Mouse (Mus musculus): ENCODE data around the gene Fnbp1l. TPM values are rescaled to one million over a fixed set of nuclear protein-coding genes. Genes with fewer than 3 reads are reported as not detected.

Fnbp1l gene
- polyA plus RNA-seq, 1 experiment from 2014 or later, result 84.7 TPM

DNA sequence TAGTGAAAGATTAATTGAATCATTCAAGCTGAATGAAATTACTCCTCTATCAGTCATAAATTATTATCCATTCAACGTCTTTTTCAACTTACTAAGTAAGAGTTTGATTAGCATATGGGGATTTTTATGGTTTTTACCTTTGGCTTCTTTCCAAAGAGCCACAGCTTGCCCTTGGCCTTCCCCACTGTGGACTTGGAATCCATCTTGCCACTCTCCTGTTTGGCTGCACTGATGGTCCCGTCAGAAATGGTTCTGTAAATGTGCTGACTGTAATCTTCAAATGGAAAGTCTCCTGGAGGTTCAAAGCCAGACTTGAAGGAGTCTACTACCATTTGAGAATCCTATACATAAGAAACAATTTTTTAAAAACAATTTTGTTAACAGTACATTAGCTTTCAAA is 61.7 kb downstream of the Fnbp1l start:
- Histone ChIP-seq H3K4me2 (replicated peaks; ENCODE audit: low read depth, low read length) (no peak overlapping the region), H3K9ac (replicated peaks; ENCODE audit: low read depth, low read length) (no peak overlapping the region)
- whole genome bisulfite sequencing, result 54% methylated on average over 2 of the region's 2 CpGs

DNA sequence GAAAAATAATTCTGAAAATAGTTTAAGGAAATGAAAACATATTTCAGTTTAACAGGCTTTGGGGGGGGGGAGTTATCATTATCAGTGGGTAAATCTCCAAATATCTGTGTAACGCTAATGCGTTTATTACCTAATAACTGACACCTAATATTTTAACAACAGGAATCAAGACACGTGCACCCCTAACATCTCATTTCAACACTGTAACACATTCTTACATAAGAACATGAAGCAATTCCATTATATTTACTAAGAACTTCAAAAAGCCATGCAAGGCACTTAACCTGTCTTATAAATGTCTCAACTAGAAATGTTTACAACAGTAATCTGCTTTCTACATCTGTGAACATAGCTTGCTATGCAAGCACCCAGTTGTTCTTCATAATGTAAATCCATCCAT is 68.3 kb downstream of the Fnbp1l start:
- 95% methylated on average over 3 of the region's 3 CpGs for WGBS

More for the DNA sequence above, 61.7 kb downstream of the Fnbp1l start:
- ATAC-seq (ENCODE audit: insufficient number of reproducible peaks, insufficient read depth, low FRiP score, low read depth), result no peak
- Histone ChIP-seq H3K27me3 (ENCODE audit: control insufficient read depth, insufficient read depth, low read length) (no peaks in the 10 kb centered on the region), H3K9me3 (ENCODE audit: control insufficient read depth, low read depth, low read length) (no peaks in the 10 kb centered on the region), H3K4me3 (ENCODE audit: low read depth, low read length) (no peak overlapping the region), H3K27ac (ENCODE audit: low read length) (no peak overlapping the region), H3K36me3 (ENCODE audit: control insufficient read depth, insufficient read depth, low read length) (peaks cover 16% of the 10 kb centered on the region), H3K4me1 (ENCODE audit: control insufficient read depth, insufficient read depth, low read length) (no peaks in the 10 kb centered on the region)

DNA sequence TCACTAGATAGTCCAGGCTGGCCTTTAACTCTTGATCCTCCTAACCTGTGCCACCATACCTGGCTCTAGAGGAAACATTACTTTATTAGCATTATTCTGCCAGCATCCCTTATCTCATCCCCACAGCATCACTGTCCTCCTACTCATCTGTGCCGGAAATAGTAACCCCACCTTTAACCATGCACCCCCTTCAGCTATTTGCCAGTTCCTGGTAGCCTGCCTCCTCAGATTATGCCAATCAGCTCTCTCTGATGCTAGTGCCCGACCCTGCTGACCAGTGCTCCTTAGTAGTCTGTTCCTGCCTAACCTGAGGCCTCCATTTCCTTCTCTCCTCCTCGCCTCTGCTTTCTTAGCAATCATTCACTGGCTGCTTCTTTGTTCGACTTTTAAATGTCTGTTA is 72.0 kb downstream of the Fnbp1l start:
- Histone ChIP-seq H3K4me3 (ENCODE audit: low read depth, low read length) (no peak overlapping the region), H3K4me1 (ENCODE audit: control insufficient read depth, insufficient read depth, low read length) (no peaks in the 10 kb centered on the region), H3K27me3 (ENCODE audit: control insufficient read depth, insufficient read depth, low read length) (no peaks in the 10 kb centered on the region), H3K4me2 (replicated peaks; ENCODE audit: low read depth, low read length) (no peak overlapping the region), H3K36me3 (ENCODE audit: control insufficient read depth, insufficient read depth, low read length) (peaks cover 20% of the 10 kb centered on the region), H3K9ac (replicated peaks; ENCODE audit: low read depth, low read length) (no peak overlapping the region), H3K27ac (ENCODE audit: low read length) (no peak overlapping the region), H3K9me3 (ENCODE audit: control insufficient read depth, low read depth, low read length) (no peaks in the 10 kb centered on the region)
- ATAC-seq (ENCODE audit: insufficient number of reproducible peaks, insufficient read depth, low FRiP score, low read depth), result no peak
- 74% methylated on average over 4 of the region's 4 CpGs for WGBS

More for the DNA sequence above, 68.3 kb downstream of the Fnbp1l start:
- Histone ChIP-seq H3K4me2 (replicated peaks; ENCODE audit: low read depth, low read length) (no peak overlapping the region), H3K9me3 (ENCODE audit: control insufficient read depth, low read depth, low read length) (no peaks in the 10 kb centered on the region), H3K27ac (ENCODE audit: low read length) (no peak overlapping the region), H3K9ac (replicated peaks; ENCODE audit: low read depth, low read length) (no peak overlapping the region), H3K36me3 (ENCODE audit: control insufficient read depth, insufficient read depth, low read length) (peaks cover 11% of the 10 kb centered on the region), H3K4me3 (ENCODE audit: low read depth, low read length) (no peak overlapping the region), H3K4me1 (ENCODE audit: control insufficient read depth, insufficient read depth, low read length) (no peaks in the 10 kb centered on the region), H3K27me3 (ENCODE audit: control insufficient read depth, insufficient read depth, low read length) (no peaks in the 10 kb centered on the region)
- ATAC-seq (ENCODE audit: insufficient number of reproducible peaks, insufficient read depth, low FRiP score, low read depth), result no peak

DNA sequence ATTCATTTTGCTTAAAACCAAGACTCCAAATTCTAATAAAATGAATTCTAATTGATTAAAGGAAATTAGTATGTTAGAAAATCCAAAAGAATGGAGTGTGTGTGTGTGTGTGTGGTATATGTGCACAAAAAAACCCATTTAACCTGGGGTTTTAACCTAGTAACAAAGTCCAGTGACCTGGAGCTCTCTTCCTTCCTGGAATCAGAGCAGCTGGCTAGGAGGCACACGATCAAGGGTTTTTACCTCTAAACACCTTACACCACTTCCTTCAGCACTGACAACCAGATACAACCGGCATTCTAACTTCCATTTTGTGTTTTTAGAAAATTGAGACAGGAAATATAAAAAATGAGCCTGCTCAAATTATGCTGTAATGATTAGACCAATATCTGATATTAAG is 74.2 kb downstream of the Fnbp1l start:
- no peak for ATAC-seq (ENCODE audit: insufficient number of reproducible peaks, insufficient read depth, low FRiP score, low read depth)
- Histone ChIP-seq H3K36me3 (ENCODE audit: control insufficient read depth, insufficient read depth, low read length) (peaks cover 40% of the 10 kb centered on the region), H3K4me3 (ENCODE audit: low read depth, low read length) (no peak overlapping the region), H3K27ac (ENCODE audit: low read length) (no peak overlapping the region), H3K9me3 (ENCODE audit: control insufficient read depth, low read depth, low read length) (no peaks in the 10 kb centered on the region), H3K9ac (replicated peaks; ENCODE audit: low read depth, low read length) (no peak overlapping the region), H3K4me2 (replicated peaks; ENCODE audit: low read depth, low read length) (no peak overlapping the region), H3K4me1 (ENCODE audit: control insufficient read depth, insufficient read depth, low read length) (no peaks in the 10 kb centered on the region), H3K27me3 (ENCODE audit: control insufficient read depth, insufficient read depth, low read length) (no peaks in the 10 kb centered on the region)
- WGBS, result 89% methylated on average over 2 of the region's 2 CpGs

DNA sequence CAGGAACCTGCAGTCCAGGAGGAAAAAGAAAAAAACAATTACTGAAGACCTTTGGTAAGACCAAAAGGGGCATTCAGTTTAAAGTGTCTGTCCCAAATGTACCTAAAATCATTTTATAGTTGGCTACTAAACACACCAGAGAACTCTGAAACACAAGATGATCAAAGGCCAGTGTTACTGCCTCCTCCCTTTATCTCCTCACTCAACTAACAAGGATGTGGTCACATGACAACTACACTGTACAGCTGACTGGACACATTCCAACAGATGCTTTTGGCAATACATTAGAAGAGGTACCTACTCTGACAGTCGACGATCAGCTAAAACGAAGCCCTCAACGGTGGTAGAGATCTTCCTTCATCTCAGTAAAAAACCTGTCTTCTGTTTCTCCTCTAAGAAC is 78.6 kb downstream of the Fnbp1l start:
- Histone ChIP-seq H3K4me3 (ENCODE audit: low read depth, low read length) (no peak overlapping the region), H3K9ac (replicated peaks; ENCODE audit: low read depth, low read length) (no peak overlapping the region), H3K4me1 (ENCODE audit: control insufficient read depth, insufficient read depth, low read length) (no peaks in the 10 kb centered on the region), H3K36me3 (ENCODE audit: control insufficient read depth, insufficient read depth, low read length) (peaks cover 54% of the 10 kb centered on the region), H3K27ac (ENCODE audit: low read length) (no peak overlapping the region), H3K27me3 (ENCODE audit: control insufficient read depth, insufficient read depth, low read length) (no peaks in the 10 kb centered on the region), H3K4me2 (replicated peaks; ENCODE audit: low read depth, low read length) (no peak overlapping the region), H3K9me3 (ENCODE audit: control insufficient read depth, low read depth, low read length) (no peaks in the 10 kb centered on the region)
- 78% methylated on average over 4 of the region's 4 CpGs for WGBS
- ATAC-seq (ENCODE audit: insufficient number of reproducible peaks, insufficient read depth, low FRiP score, low read depth), result no peak

DNA sequence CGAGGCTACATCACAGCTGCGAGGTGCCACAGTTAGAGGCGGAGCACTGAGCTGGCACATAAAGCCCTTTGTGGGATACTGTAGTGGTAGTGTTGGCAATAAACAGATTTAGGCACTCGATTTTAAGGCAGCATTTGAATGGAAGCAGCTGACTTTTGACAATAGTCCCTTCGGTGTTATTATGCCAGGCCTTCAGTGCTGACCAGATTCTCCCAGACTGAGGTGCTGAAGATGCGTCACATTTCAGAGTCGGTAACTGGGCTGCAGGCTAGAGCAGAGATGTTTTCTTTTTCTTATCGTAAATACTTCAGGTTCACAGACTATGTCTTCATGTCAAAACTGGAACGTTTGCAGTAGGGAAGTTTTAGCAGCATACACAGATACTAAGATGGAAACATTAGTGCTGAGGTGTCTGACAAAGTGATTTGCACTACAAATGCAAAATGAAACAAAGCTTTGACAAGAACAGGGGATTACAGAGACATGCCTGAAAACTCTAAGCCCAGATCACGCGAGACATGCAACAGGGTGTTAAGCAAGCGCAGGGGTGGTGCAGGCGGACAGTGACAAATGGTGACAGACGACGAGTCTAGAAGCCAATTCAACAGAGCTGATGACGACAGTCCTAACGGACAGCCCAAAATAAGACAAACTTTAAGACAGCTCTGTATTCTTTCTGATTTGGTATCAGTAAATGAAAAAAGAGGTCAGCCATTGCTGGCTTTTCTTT is 79.4 kb downstream of the Fnbp1l start:
- ATAC-seq (ENCODE audit: insufficient number of reproducible peaks, insufficient read depth, low FRiP score, low read depth), result no peak
- H3K9me3 ChIP-seq (ENCODE audit: control insufficient read depth, low read depth, low read length), result no peaks in the 10 kb centered on the region
- no peak overlapping the region for H3K4me2 ChIP-seq (replicated peaks; ENCODE audit: low read depth, low read length)
- no peaks in the 10 kb centered on the region for H3K27me3 ChIP-seq (ENCODE audit: control insufficient read depth, insufficient read depth, low read length)
- WGBS, result 76% methylated on average over 17 of the region's 17 CpGs
- peaks cover 52% of the 10 kb centered on the region for H3K36me3 ChIP-seq (ENCODE audit: control insufficient read depth, insufficient read depth, low read length)
- H3K9ac ChIP-seq (replicated peaks; ENCODE audit: low read depth, low read length), result no peak overlapping the region
- no peak overlapping the region for H3K27ac ChIP-seq (ENCODE audit: low read length)
- H3K4me3 ChIP-seq (ENCODE audit: low read depth, low read length), result no peak overlapping the region
- no peaks in the 10 kb centered on the region for H3K4me1 ChIP-seq (ENCODE audit: control insufficient read depth, insufficient read depth, low read length)

DNA sequence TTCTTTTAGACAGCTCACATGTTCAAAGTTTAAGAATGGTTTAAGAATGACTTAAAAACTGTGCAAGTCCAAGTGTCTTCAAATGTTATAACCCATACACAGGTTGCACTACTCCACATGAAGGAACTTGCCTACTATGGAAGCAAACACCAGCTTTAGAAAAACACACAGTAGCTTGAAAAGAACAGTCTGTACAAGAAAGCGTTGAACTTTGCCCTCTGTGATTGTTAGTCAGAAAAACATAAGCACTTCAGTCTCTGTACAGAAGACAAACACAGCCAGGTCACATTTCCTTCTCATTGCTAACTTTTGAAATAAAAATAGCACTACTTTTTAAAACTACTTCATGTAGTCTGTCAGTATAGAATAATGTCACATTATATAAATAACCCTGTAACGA is 80.7 kb downstream of the Fnbp1l start:
- Histone ChIP-seq H3K4me2 (replicated peaks; ENCODE audit: low read depth, low read length) (no peak overlapping the region), H3K9ac (replicated peaks; ENCODE audit: low read depth, low read length) (no peak overlapping the region), H3K27ac (ENCODE audit: low read length) (no peak overlapping the region), H3K9me3 (ENCODE audit: control insufficient read depth, low read depth, low read length) (no peaks in the 10 kb centered on the region), H3K4me3 (ENCODE audit: low read depth, low read length) (no peak overlapping the region), H3K36me3 (ENCODE audit: control insufficient read depth, insufficient read depth, low read length) (peaks cover 46% of the 10 kb centered on the region), H3K4me1 (ENCODE audit: control insufficient read depth, insufficient read depth, low read length) (no peaks in the 10 kb centered on the region), H3K27me3 (ENCODE audit: control insufficient read depth, insufficient read depth, low read length) (no peaks in the 10 kb centered on the region)
- WGBS, result 66% methylated on average over 2 of the region's 2 CpGs
- no peak for ATAC-seq (ENCODE audit: insufficient number of reproducible peaks, insufficient read depth, low FRiP score, low read depth)

DNA sequence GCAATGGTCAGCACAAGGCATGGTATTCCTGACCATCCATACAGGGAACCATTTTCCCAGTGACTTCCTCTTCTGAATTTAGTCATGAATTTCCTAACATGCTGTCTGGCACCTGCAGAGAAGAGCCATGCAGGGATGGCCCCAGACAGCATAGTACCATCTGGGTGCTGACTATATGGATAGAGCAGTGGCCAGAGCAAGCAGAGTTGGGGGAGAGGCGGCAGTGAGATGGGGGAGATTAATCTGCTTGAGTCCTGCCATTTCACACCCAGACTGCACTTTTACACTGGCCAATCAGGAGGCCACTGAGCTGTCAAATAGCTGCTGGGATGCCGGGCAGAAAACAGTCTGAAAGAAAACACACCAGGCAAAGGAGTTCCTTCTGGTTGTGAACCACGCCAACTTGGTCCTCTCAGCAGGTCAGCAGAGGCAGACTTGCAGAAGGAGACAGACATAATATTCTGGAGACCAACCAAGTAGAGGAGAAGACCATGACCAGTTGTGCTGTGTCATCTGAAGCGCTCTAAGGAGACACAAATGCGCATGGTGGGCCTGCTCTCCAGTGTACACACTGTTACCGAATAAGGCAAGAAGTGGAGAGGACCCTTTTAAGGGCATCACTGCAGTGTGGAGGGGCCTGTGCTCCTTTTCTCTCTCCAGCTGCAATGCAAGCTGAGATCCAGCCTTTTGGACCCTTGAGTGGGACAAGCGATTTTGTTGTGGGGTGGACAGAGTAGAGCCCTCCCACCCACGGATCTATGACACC is 83.4 kb downstream of the Fnbp1l start:
- no peak overlapping the region for H3K27ac ChIP-seq (ENCODE audit: low read length)

More for the DNA sequence above, 83.4 kb downstream of the Fnbp1l start:
- peak; percentile 42; the same call in 1 of the 2 replicates for ATAC-seq (ENCODE audit: insufficient number of reproducible peaks, insufficient read depth, low FRiP score, low read depth)
- 81% methylated on average over 8 of the region's 8 CpGs for WGBS
- Histone ChIP-seq H3K36me3 (ENCODE audit: control insufficient read depth, insufficient read depth, low read length) (peaks cover 31% of the 10 kb centered on the region), H3K4me2 (replicated peaks; ENCODE audit: low read depth, low read length) (no peak overlapping the region), H3K4me1 (ENCODE audit: control insufficient read depth, insufficient read depth, low read length) (no peaks in the 10 kb centered on the region), H3K4me3 (ENCODE audit: low read depth, low read length) (no peak overlapping the region), H3K9ac (replicated peaks; ENCODE audit: low read depth, low read length) (no peak overlapping the region), H3K9me3 (ENCODE audit: control insufficient read depth, low read depth, low read length) (no peaks in the 10 kb centered on the region), H3K27me3 (ENCODE audit: control insufficient read depth, insufficient read depth, low read length) (no peaks in the 10 kb centered on the region)
